In genomic region chr10:119221631-119222030, GRCm38 (mm10) we compare ENCODE assay signal across 16 mouse cellular contexts. TPM values are rescaled to one million over a fixed set of nuclear protein-coding genes. Genes with fewer than 3 reads are reported as not detected.
DNase-seq lines count a peak whose midpoint lies in the region; ATAC-seq and TF ChIP-seq lines count a peak whose summit lies in the region.
"Had no signal": no experiment of that assay in that cellular context is flagged by ENCODE, and none has a peak within 500 bp of the region (broad histone marks: within the 10 kb centered on the region; RNA-seq: fewer than 3 reads in every experiment).

No protein-coding gene starts in this region.

- no peak for ATAC-seq in forebrain, embryonic 13.5 days
- no peak for ATAC-seq in forebrain, embryonic 11.5 days (replicated peaks; ENCODE audit: low FRiP score)
- ATAC-seq in liver, embryonic 16.5 days (ENCODE audit: low read depth), result peak; percentile 58
- ATAC-seq: activated CD4-positive, CD25-positive, alpha-beta regulatory T cell, adult 4 months had no signal

- H3K4me3 ChIP-seq in forebrain, embryonic 13.5 days, result no peak overlapping the region
- no peak overlapping the region for H3K4me3 ChIP-seq in forebrain, embryonic 11.5 days (ENCODE audit: low read depth, low read length)
- H3K4me3 ChIP-seq in layer of hippocampus, adult 2 months, result no peak overlapping the region
- no peak overlapping the region for H3K4me3 ChIP-seq in liver, embryonic 16.5 days (ENCODE audit: low read depth, low read length)
- H3K4me3 ChIP-seq: erythroblast, embryonic 14.5 days; heart, embryonic 10.5 days; limb, embryonic 15.5 days; megakaryocyte, embryonic 14.5 days had no signal

- DNase-seq in forebrain, embryonic 11.5 days (ENCODE audit: low spot score), result no peak
- DNase-seq in layer of hippocampus, adult 2 months (ENCODE audit: low spot score in 2 of 2), result no peak
- no peak for DNase-seq in layer of hippocampus, adult 9-11 months
- DNase-seq in cerebellum, postnatal 10 days, result peak; percentile 22 to 29
- no peak for DNase-seq in right cerebral cortex, postnatal 36 days (ENCODE audit: low spot score in 2 of 2)
- no peak for DNase-seq in urinary bladder, postnatal 10 days (ENCODE audit: low spot score)
- DNase-seq: B cell, adult 2 months; thymus, adult 2 months had no signal

- no peaks in the 10 kb centered on the region for H3K9me3 ChIP-seq in forebrain, embryonic 13.5 days (replicated peaks)
- no peaks in the 10 kb centered on the region for H3K9me3 ChIP-seq in forebrain, embryonic 11.5 days (ENCODE audit: control insufficient read depth, low read length)
- no peaks in the 10 kb centered on the region for H3K9me3 ChIP-seq in liver, embryonic 16.5 days (replicated peaks; ENCODE audit: control insufficient read depth, low read length)
- H3K9me3 ChIP-seq: G1E; heart, embryonic 10.5 days; limb, embryonic 15.5 days; megakaryocyte, embryonic 14.5 days had no signal

- 0 out of 2 replicates have a peak, but pooled peaks have one; percentile 19 for TF ChIP-seq CTCF in layer of hippocampus, adult 2 months (conservative IDR thresholded peaks at IDR 0.05)

- H3K36me3 ChIP-seq in forebrain, embryonic 13.5 days (ENCODE audit: poor library complexity, severe bottlenecking), result peaks cover 51% of the 10 kb centered on the region
- H3K36me3 ChIP-seq in forebrain, embryonic 11.5 days (ENCODE audit: control insufficient read depth, insufficient read depth, low read length), result peaks cover 4% of the 10 kb centered on the region; the same call in 1 of the 2 replicates
- peaks cover 17% of the 10 kb centered on the region for H3K36me3 ChIP-seq in liver, embryonic 16.5 days (ENCODE audit: control insufficient read depth, insufficient read depth)

- no peak overlapping the region for H3K9ac ChIP-seq in forebrain, embryonic 13.5 days
- no peak overlapping the region for H3K9ac ChIP-seq in forebrain, embryonic 11.5 days (ENCODE audit: low read length)
- no peak overlapping the region for H3K9ac ChIP-seq in liver, embryonic 16.5 days (ENCODE audit: low read depth, low read length)
- H3K9ac ChIP-seq: limb, embryonic 15.5 days had no signal

- H3K4me1 ChIP-seq in forebrain, embryonic 13.5 days, result peaks cover 9% of the 10 kb centered on the region; the same call in 1 of the 2 replicates
- H3K4me1 ChIP-seq in forebrain, embryonic 11.5 days (replicated peaks; ENCODE audit: control insufficient read depth, insufficient read depth, low read length), result no peaks in the 10 kb centered on the region
- H3K4me1 ChIP-seq in liver, embryonic 16.5 days (ENCODE audit: control insufficient read depth, low read depth, low read length), result no peaks in the 10 kb centered on the region

- no peaks in the 10 kb centered on the region for H3K27me3 ChIP-seq in forebrain, embryonic 13.5 days
- no peaks in the 10 kb centered on the region for H3K27me3 ChIP-seq in forebrain, embryonic 11.5 days (ENCODE audit: control insufficient read depth, insufficient read depth, low read length)
- H3K27me3 ChIP-seq in liver, embryonic 16.5 days (ENCODE audit: control insufficient read depth, insufficient read depth, low read depth, low read length), result no peaks in the 10 kb centered on the region
- H3K27me3 ChIP-seq: limb, embryonic 15.5 days; megakaryocyte, embryonic 14.5 days had no signal

- no peak overlapping the region for H3K4me2 ChIP-seq in forebrain, embryonic 13.5 days
- H3K4me2 ChIP-seq in forebrain, embryonic 11.5 days (ENCODE audit: low read depth, low read length, severe bottlenecking), result no peak overlapping the region
- no peak overlapping the region for H3K4me2 ChIP-seq in liver, embryonic 16.5 days (ENCODE audit: low read depth, low read length)
- H3K4me2 ChIP-seq: limb, embryonic 15.5 days had no signal

- 65% methylated on average over 5 of the region's 5 CpGs for WGBS in forebrain, embryonic 13.5 days
- 77% methylated on average over 5 of the region's 5 CpGs for WGBS in forebrain, embryonic 11.5 days
- WGBS in liver, embryonic 16.5 days (ENCODE audit: insufficient replicate concordance), result 78% methylated on average over 5 of the region's 5 CpGs

- peak overlapping the region; percentile 14; the same call in 1 of the 2 replicates for H3K27ac ChIP-seq in forebrain, embryonic 13.5 days
- no peak overlapping the region for H3K27ac ChIP-seq in forebrain, embryonic 11.5 days (ENCODE audit: low read depth, low read length)
- no peak overlapping the region; the same call in 1 of the 2 replicates for H3K27ac ChIP-seq in layer of hippocampus, adult 2 months
- no peak overlapping the region for H3K27ac ChIP-seq in liver, embryonic 16.5 days (ENCODE audit: low read length)
- H3K27ac ChIP-seq: heart, embryonic 10.5 days; limb, embryonic 15.5 days had no signal

RNA-seq across cellular contexts. Expression of gene Cand1, which starts 18.2 kb away (rescaled TPM):
- 54.3 and 55.5 TPM in 2 replicates for polyA plus RNA-seq in forebrain, embryonic 13.5 days (2015; fragmentation: Nextera tagmentation; extraction: Ambion mirVana)
- polyA plus RNA-seq in forebrain, embryonic 11.5 days (2014; fragmentation: Nextera tagmentation; extraction: Ambion mirVana), result 124 and 127 TPM in 2 replicates
- total RNA-seq in layer of hippocampus, adult 2 months (2021), result 100 to 1,000 TPM; 140 to 155 TPM
- 12.0 and 12.4 TPM in 2 replicates for polyA plus RNA-seq in liver, embryonic 16.5 days (2015; fragmentation: Nextera tagmentation; extraction: Ambion mirVana)

Comparison
In these comparisons a context has a peak if more than half of its experiments do, and no peak if none do; other contexts are left out.
1. DNase-seq: peak in cerebellum, postnatal 10 days (2 of 2); none in forebrain, embryonic 11.5 days (single experiment), layer of hippocampus, adult 2 months (0 of 2), layer of hippocampus, adult 9-11 months (single experiment), right cerebral cortex, postnatal 36 days (0 of 2) and urinary bladder, postnatal 10 days (single experiment).